Mouse (Mus musculus) A20 (cell line): Measurements from ENCODE around the gene Tpra1.

Source experiments
- DNase-seq: peaks from one replicate; pipeline ENCODE4 v3.0.0-alpha.2; 2011; ENCODE audit warnings: low read depth, low spot score

Tpra1 gene

DNA sequence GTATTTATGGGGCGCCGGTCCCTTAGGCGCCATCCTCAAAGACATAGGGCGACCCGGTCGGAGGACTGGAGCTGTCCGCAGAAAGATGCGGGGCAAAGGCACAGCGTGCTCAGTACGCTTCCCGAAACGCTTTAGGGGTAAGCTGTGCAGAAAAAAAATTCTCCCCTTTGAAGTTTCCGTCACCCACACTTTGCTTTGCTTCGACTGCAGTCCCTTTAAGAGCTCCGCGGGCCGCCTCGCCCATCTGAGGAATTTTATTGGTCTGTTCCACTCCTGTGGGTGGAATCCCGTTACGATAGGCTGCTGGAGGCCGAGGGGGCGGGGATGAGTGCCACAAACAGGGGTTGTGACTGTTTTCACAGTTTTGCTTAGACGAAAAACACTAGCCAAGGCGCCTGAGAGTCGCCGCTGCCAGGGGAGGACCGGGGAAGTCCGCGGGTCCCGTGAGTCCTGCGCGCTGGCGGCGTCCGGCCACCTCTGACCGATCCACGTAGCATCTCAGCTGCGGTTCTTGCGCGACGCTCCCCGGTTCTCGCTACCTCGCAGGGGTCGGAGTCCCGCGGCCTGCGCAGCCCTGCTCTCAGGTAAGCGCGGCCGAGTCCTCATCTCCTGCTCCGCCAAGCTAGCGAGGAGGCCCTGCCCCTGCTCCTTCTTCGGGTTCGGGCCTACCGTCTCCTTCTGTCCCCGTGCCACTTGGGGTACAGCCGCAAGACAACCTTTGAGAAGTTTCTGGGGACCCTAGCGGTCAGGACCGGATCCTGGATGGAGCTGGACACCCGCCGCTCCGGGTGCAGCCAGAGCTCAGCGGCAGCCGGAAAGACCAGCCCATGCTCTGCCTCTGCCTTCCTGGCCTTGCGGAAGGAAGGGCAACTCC, at the start of gene Tpra1:
Tpra1 (plus strand) TSS at position 305 of the 874 bp plus-strand sequence.
- DNase-seq: peak; percentile 98

DNA sequence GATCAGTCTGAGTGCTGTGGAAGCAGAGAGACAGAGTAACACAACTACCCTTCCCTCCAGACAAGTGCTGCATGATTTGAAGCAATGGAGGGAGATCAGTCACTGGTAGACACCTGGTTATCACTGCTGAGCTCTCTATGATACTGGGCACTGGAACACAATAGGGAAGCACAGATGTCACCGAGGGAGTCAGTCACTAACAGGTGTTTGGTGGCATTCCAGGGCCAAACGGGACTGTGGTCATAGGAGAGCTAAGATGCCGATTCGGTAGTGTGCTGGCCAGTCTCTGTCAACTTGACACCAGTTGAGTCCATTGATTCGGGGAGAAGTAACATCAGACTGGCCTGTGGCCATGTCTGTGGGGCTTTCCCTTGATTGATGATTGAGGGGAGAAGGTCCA, 47.5 kb upstream of the Tpra1 start:
- DNase-seq: no peak

DNA sequence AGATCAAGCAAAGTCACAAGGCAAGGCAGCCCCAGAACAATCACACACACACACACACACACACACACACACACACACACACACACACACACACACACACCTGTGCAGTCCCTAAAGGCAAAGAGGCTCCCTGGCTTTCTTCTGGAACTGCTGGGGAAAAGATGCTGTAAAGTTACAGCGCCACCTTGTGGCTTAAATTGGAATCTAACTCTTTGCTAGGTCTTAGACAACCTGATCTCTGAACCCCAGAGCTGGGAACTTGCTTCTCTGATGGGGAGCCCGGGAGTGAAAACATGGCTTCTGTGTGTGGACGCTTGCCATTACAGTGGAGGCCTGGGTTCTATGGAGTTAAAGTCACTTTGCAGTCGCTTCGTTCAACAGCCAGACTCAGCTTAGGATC, 46.4 kb upstream of the Tpra1 start:
- DNase-seq: peak; percentile 75

DNA sequence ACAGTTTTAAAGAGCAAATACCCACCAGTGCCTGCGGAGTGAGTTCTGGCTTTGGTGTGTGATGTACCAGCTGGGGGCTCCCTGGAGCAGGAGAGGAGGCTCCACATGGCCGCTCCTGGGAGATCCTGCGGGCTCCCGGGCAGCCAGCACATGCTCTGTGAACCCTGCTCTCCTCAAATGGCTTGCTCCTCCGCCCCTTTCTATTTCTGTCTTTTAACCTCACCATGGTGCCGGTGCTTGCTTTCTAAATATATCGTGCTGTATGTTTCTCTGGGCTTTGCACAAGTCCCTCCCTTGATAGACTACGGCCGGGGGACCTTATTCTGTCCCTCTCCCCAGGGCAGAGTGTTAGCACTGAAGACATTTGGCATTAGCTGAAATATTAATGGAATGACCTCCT, 44.8 kb upstream of the Tpra1 start:
- DNase-seq: no peak

DNA sequence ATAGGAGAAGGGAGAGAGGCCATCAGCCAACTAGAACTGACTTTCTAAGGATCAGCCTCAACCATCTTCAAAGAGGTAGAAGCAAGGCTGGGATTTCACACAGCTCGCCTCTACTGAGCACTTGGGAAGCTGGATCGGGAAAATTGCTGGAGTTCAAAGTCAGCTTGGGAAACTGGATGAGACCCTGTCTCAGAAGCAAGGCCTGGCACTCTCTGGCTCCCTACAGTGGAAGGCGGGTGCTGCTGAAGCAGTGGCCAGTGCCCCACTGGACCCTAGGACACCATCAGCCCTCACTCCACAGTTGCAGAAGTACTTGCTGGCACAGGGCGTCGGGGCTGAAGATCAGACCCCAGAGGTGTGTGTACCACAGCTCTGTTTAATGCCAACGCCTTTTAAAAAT, 44.2 kb upstream of the Tpra1 start:
- DNase-seq: no peak

DNA sequence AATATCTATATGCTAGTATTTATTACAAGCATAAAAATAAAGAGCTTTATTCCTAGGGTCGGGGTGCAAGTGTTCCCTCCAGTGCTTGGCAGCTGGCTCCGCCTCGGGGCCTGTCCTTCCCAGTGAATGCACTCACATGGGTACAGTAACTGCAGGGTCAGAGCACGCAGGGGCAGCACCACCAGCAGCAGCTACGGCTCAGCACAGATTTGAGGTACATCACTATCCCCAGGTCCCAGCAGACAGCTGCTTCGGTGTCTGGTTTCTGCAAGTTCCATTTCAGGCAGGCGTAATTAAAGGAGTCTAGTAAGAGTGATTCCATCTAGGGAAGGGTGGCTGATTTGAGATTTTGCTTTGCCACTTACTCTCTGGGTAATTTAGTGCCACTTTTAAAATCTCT, 43.7 kb upstream of the Tpra1 start:
- no peak for DNase-seq

DNA sequence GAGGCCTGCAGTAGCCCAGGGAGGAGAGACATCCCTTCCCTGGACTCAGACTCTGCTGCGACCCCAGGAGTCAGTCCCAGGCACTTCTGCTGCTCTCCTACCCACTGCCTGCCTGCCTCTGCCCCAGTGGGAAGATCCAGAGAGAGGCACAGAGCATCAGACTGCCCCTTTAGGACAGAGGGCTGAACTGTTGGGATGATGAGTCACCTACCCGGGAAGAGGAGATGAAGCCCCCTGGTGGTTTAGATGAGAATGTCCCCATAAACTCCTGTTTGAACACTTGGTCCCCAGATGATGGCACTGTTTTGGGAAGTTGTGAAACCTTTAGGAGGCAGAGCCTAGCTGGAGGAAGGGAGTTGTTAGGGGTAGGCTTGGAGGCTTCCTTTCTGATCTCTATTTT, 41.1 kb upstream of the Tpra1 start:
- peak; percentile 66 for DNase-seq

DNA sequence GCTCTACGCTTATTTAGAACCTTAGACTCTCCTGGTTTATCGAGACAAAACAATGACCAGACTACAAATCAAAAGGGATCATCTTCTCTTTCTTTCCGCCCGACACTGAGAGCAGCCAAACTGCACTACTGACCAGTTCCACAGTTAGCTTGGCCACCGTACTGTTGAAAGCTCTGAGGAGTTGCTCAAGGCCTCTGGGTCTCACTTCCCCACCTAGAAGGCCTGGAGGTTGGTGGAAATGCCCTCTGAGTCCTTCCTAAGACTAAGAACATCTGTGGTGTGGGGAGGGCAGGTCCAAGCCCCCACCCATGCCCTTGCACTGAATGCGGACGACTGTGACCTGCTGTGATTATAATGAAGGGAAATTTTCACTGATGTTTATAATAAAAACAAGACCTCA, 36.3 kb upstream of the Tpra1 start:
- DNase-seq: no peak

DNA sequence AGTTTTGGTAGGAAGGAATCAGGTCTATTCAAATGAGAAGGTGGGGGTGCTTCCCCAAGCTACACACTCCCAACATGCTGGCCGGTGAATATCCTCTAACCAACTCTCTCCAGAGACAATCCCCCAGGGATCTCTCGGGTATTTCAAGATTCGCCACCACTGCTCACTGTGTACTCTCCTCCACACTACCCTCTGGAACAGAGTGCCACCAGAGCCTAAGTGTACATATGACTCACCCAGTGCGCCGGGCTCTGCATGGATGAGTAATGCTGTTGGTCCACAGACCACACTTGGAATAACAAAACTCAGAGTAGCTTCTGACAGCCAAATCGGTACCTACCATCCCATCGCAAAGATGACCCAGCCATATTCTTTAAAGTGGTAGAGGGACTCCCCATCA, 32.6 kb upstream of the Tpra1 start:
- DNase-seq: no peak

DNA sequence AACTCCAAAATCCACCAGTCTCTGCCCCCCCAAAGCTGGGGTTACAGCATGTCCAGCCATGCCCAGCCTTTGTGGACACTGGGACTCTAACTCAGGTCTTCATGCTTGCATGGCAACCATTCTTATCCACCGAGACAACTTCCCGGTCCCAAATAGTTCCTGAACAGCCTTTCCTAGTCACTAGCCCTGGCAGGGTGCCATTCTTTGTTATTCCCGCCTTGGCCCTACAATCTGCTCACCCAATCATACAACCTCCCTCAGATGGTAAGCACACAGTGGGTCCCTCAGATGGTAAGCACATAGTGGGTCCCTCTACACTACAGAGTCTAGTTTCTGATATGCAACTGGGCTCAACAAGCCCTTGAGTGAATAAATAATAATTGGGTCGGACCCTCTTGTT, 31.5 kb upstream of the Tpra1 start:
- no peak for DNase-seq

DNA sequence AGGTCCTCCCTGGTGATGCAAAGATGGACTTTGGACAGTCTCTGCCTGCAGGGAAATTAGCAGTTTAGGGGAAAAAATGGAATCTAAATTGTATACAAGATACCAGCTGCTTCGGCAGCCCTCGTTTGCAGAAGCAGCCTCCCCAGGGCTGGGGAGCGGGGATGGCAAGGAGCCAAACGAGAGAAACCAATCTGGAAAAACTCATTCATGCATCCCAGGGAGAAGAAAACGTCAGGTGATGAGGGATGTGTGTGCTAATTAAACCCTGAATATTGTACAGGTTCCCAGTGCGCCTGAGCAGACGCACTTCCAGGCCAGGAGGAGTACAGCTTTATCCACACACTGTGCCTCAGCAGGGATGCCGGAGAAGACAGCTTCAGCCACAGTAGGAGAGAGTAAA, 30.5 kb upstream of the Tpra1 start:
- DNase-seq: no peak

DNA sequence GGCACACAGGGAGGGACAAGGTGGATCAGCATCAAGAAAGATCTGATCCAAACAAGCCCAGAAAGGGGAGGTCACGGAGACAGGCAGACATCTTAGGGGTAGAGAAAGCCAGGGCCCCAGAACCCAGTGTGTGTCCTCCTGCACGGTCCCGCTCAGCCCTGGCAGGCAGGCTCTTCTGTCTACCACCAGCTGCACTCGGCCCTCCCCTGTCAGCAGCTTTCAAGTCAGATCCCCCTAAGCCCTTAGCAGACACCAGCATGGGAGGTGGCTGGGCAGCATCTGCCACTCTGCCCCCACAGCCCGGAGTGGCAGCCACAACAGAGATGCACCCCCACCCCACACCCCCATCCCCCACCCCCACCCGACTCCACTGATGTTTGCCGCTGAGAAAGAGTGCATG, 29.2 kb upstream of the Tpra1 start:
- DNase-seq: no peak

DNA sequence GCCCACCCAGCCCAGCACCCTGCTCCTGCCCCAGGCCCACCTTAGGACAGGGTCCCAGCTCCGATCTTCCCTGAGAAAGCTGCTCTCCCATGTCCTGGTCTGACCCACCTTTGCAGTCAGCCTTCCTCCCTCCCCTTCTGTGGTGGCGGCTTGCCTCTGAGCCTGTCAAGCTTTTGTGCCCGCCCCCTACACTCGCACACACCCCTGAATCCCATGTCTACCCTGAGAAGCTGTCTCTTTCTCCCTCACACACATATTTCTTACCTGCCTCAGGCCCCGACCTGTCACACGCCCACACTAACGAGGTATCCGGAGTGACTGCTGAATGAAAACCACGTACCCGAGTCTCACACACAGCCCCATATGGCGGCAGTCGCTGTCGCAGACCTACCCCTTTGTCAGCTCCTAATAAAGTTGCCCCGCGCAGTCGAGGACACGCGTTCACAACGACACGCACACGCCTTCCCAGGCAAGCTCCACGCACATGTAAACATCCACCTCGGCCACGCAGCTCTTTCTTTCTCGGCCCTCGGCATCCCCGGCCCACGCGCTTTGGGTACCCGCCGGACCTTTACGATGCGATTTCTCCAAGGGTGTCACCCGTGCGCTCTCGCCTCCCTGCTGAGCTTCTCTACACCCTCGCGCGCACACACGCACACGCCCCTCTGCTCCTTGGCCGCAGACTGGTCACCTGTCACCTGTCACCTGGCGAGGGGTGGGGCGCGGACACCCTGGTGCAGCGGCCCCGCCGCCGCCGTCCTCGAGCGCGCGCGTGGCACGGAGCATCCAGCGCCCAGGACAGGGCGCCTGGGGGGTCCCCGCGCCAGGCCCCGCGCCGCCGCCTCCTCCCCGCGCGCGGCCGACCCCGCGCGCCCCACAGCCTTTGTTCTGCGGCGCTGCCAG, 27.8 kb upstream of the Tpra1 start:
- no peak for DNase-seq

DNA sequence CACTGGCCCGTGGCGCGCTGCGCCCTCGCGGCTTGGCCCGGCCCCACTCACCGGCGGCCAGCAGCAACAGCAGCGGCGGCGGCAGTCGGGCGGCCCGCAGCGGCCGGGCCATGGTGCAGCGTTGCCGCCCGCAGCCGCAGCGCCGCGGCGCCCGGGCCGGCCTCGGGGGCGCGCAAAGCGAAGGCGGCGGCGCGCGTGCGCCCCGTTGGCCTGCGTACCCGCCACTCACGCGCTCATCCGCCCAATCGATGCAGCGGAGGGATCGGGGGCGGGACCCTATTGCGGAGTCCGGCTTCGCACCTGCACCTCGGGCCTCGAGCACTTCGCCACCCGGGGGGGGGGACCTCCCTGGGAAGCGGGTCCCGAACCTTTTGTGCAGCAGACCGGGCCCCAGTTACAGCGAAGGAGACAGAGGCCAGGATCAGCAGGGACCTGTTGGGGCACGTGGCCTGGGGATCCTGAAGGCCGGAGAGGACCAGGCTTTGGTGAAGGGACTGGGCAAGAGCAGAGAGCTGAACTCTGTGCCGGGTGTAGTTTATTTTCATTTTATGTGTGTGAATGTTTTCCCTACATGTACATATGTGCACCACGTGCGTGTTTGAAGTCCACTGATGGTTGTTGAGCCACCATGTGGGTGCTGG, 27.1 kb upstream of the Tpra1 start, which contains the start of gene Podxl2:
Podxl2 (minus strand) TSS at position 177 of the 641 bp plus-strand sequence.
- DNase-seq: no peak

DNA sequence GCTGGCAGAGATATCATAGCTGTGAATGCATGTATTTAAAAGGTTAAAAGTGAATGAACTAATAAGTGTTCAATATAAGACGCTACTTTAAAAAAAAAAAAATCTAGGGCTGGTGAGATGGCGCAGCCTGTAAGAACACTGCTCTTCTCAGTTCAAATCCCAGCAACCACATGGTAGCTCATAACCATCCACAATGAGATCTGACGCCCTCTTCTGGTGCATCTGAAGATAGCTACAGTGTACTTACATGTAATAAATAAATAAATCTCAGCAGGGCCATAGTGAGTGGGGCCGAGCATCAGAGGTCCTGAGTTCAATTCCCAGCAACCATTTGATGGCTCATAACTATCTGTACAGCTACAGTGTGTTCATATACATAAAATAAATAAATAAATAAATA, 22.6 kb upstream of the Tpra1 start:
- no peak for DNase-seq

DNA sequence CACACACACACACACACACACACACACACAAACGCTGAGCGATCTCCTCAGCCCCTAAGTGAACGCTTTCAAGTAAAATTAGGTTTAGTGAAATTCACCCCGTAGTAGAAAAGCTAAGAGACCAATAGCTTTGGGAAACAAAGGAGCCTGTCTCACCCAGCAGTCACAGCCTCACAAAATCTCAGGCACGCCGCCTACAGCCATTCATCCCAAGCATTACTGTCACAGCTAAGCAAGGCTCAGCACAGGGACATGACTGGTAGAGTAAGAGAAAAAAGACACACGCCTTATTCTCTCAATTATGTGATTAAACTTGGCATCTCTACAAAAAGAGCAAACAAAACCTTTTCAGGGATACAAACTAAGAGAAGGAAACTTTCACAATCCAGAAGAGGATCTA, 20.7 kb upstream of the Tpra1 start:
- DNase-seq: no peak

DNA sequence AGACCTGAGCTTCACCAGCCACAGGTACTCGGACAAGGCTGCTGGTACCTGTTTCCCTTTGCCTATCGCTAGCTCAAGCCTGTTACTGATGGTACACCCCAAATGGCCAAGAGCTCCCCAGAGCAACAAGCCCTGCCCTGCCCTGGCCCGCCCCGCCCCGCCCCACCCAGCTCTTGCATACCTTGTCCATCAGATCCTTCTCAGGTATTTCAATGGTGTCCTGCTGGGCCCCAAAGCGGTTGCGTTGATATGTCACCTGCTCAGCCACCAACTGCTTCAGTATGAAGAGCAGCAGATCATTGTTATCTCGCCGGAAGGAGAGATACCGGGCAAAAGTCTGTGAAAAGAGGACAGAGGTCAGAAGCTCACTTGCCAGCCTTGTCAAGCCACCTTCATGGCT, 17.9 kb upstream of the Tpra1 start:
- DNase-seq: no peak

DNA sequence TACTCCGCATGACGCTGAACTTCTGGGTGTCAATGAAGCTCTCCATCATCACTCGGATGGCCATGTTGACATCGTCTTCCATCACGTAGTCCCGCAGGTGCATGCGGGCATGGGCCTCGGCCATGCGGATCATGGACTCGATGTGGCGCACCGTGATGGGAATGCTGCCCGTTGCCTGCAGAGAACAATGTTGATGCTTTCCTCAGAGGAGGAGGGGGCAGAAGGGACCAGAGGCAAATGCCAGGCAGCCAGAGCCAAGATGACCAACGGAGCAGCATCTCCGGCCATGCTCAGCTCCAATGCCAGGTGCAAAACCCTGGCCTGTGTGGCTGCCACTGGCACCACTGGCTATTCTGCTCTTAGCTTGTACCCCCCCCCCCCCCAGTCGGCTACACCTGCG, 17.4 kb upstream of the Tpra1 start:
- DNase-seq: no peak

DNA sequence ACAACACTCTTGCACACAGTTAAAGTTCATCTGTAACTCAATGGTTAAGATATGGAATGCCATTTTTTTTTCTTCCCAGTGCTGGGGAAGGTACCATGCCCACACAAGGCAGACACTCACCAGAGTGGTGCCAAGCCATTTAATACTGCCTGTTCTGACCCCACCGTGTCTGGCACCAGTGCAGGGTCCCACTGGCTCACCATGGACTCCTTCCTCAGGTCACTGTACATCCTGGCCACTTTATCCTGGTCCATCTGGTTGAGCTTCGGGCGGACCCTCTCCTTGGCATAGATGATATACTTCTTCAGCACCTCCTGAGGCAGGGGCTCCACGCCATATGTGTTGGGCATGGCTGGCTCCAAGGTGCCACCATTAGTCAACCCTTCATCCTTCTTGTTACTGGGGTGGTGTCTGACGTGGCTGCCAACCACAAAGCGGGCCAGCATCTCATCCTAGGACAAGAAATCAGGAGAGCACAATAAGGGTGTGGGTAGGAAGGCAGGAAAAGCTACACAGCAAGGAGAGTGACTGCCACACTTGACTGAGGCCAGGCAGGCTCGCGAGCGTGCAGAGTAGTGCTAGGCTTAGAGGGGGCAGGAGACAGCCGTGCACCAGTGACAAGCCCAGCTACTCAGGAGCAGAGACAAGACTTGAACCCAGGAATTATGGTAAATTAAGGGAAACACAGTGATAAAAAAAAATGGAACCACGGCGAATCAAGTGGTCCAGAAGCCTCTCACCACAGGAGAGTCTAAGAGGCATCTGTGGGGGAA, 16.2 kb upstream of the Tpra1 start:
- no peak for DNase-seq

DNA sequence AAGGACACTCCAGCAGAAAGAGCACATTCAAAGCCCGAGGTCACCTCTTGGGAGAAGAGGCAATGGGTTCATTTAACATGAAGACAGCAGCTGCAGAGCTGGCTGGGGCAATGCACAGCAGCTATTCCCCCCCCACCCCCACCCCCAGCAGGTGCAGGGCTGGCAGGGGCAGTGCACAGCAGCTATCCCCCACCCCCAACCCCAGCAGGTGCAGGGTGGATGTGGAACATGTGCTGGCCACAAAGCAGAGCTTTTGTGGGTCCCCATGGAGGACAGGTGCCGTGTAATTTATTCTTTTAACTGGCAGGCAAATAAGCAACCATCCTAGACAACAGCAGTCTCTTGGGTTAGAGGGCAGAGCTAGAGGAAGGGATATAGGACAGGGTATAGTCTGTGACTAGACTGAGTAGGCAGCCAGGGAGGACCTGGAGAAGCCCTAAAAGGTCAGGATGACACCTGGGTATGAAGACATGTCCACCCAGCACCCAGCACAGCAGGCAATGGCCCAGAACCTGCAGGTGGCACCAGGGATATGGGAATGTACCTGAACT, 15.6 kb upstream of the Tpra1 start:
- DNase-seq: peak; percentile 89

DNA sequence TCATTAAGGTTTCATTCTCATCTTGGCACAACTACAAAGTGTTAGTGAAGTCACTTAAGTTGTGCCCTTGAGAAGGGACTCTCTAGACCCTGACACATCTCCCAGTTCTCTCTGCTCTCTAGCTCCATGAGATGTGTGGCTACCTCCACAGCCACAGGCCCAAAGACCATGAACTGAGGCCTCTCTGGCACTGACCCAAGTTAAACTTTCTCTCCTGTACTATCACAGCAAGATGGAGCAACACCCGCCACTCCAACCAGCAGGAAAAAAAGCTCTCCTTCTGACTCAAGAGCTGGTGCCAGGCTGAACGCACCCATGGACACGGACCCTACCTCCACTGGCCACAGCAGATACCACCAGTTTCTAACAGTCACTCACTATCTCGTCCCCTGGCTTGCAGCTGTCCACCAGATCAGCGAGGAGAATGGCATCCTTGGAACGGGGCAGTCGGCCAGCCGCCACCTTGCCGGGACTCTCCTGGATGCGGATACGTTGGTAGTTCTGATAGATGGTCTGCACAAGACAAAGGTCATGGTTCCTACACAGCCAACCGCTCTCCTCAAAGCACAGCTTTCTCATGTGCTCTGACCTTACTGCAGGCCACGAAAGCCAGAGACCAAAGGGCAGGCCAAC, 12.5 kb upstream of the Tpra1 start:
- no peak for DNase-seq
